Mouse (Mus musculus): ENCODE measurements around the gene Angpt4. TPM values are rescaled to one million over a fixed set of nuclear protein-coding genes. Genes with fewer than 3 reads are reported as not detected.
A peak's percentile ranks its signal among the peaks of the same experiment; 100 is the strongest.

Angpt4 gene
- polyA plus RNA-seq, 1 experiment from 2014 or later, result 0.48 TPM

GRCm38 (mm10) chr2:151919140-151919539 lies 8.1 kb downstream of the Angpt4 start:
- no peaks in the 10 kb centered on the region for H3K36me3 ChIP-seq
- WGBS, result 62% methylated on average over 9 of the region's 9 CpGs
- H3K27me3 ChIP-seq (ENCODE audit: low read depth, poor library complexity, severe bottlenecking), result 0 out of 2 replicates have a peak, but pooled peaks cover 4% of the 10 kb centered on the region
- DNase-seq (ENCODE audit: low spot score), result no peak
- H3K4me1 ChIP-seq, result peaks cover 65% of the 10 kb centered on the region
- H3K4me3 ChIP-seq, result no peak overlapping the region
- H3K27ac ChIP-seq, result no peak overlapping the region
- no peaks in the 10 kb centered on the region for H3K9me3 ChIP-seq (replicated peaks)

- WGBS, result 68% methylated on average over 8 of the region's 8 CpGs
- Histone ChIP-seq H3K27ac (no peak overlapping the region), H3K27me3 (ENCODE audit: low read depth, poor library complexity, severe bottlenecking) (0 out of 2 replicates have a peak, but pooled peaks cover 4% of the 10 kb centered on the region), H3K9me3 (replicated peaks) (no peaks in the 10 kb centered on the region), H3K4me3 (no peak overlapping the region), H3K36me3 (no peaks in the 10 kb centered on the region), H3K4me1 (peaks cover 56% of the 10 kb centered on the region)
- DNase-seq (ENCODE audit: low spot score), result no peak
Measured at GRCm38 (mm10) chr2:151921068-151921467, 10.1 kb downstream of the Angpt4 start.

- Histone ChIP-seq H3K4me3 (no peak overlapping the region), H3K4me1 (peaks cover 51% of the 10 kb centered on the region), H3K27me3 (ENCODE audit: low read depth, poor library complexity, severe bottlenecking) (0 out of 2 replicates have a peak, but pooled peaks cover 4% of the 10 kb centered on the region), H3K27ac (0 out of 2 replicates have a peak overlapping the region, but pooled peaks have one; percentile 26), H3K9me3 (replicated peaks) (no peaks in the 10 kb centered on the region), H3K36me3 (no peaks in the 10 kb centered on the region)
- DNase-seq (ENCODE audit: low spot score), result peak; percentile 70
- 39% methylated on average over 4 of the region's 4 CpGs for WGBS
Measured at GRCm38 (mm10) chr2:151921596-151921995, 10.6 kb downstream of the Angpt4 start.

GRCm38 (mm10) chr2:151924276-151924675 lies 13.3 kb downstream of the Angpt4 start:
- no peak for DNase-seq (ENCODE audit: low spot score)
- Histone ChIP-seq H3K4me3 (no peak overlapping the region), H3K4me1 (peaks cover 31% of the 10 kb centered on the region), H3K27ac (no peak overlapping the region), H3K9me3 (replicated peaks) (no peaks in the 10 kb centered on the region), H3K27me3 (ENCODE audit: low read depth, poor library complexity, severe bottlenecking) (0 out of 2 replicates have a peak, but pooled peaks cover 4% of the 10 kb centered on the region), H3K36me3 (no peaks in the 10 kb centered on the region)
- WGBS, result 90% methylated on average over 7 of the region's 7 CpGs

- Histone ChIP-seq H3K27me3 (ENCODE audit: low read depth, poor library complexity, severe bottlenecking) (no peaks in the 10 kb centered on the region), H3K4me1 (peaks cover 26% of the 10 kb centered on the region), H3K4me3 (no peak overlapping the region), H3K36me3 (no peaks in the 10 kb centered on the region), H3K9me3 (replicated peaks) (no peaks in the 10 kb centered on the region), H3K27ac (peak overlapping the region; percentile 0; the same call in 1 of the 2 replicates)
- 74% methylated on average over 4 of the region's 4 CpGs for WGBS
- no peak for DNase-seq (ENCODE audit: low spot score)
Measured at GRCm38 (mm10) chr2:151925715-151926114, 14.7 kb downstream of the Angpt4 start.

- 91% methylated on average over 11 of the region's 11 CpGs for WGBS
- no peaks in the 10 kb centered on the region for H3K36me3 ChIP-seq
- H3K27me3 ChIP-seq (ENCODE audit: low read depth, poor library complexity, severe bottlenecking), result no peaks in the 10 kb centered on the region
Measured at GRCm38 (mm10) chr2:151927103-151927502, 16.1 kb downstream of the Angpt4 start.

GRCm38 (mm10) chr2:151930389-151931074 lies 19.5 kb downstream of the Angpt4 start:
- H3K27me3 ChIP-seq (ENCODE audit: low read depth, poor library complexity, severe bottlenecking), result no peaks in the 10 kb centered on the region
- DNase-seq (ENCODE audit: low spot score), result peak; percentile 91
- peaks cover 7% of the 10 kb centered on the region; the same call in 1 of the 2 replicates for H3K4me1 ChIP-seq
- no peaks in the 10 kb centered on the region for H3K9me3 ChIP-seq (replicated peaks)
- WGBS, result 42% methylated on average over 7 of the region's 7 CpGs
- no peaks in the 10 kb centered on the region for H3K36me3 ChIP-seq
- H3K27ac ChIP-seq, result no peak overlapping the region
- no peak overlapping the region for H3K4me3 ChIP-seq

More at GRCm38 (mm10) chr2:151927103-151927502, 16.1 kb downstream of the Angpt4 start:
- H3K4me1 ChIP-seq, result peaks cover 15% of the 10 kb centered on the region
- H3K4me3 ChIP-seq, result no peak overlapping the region
- DNase-seq (ENCODE audit: low spot score), result no peak
- no peak overlapping the region for H3K27ac ChIP-seq
- H3K9me3 ChIP-seq (replicated peaks), result no peaks in the 10 kb centered on the region

- H3K36me3 ChIP-seq, result no peaks in the 10 kb centered on the region
- no peaks in the 10 kb centered on the region for H3K9me3 ChIP-seq (replicated peaks)
- H3K4me1 ChIP-seq, result peaks cover 13% of the 10 kb centered on the region
- no peak overlapping the region for H3K27ac ChIP-seq
- H3K27me3 ChIP-seq (ENCODE audit: low read depth, poor library complexity, severe bottlenecking), result no peaks in the 10 kb centered on the region
- DNase-seq (ENCODE audit: low spot score), result no peak
- H3K4me3 ChIP-seq, result no peak overlapping the region
- WGBS, result 80% methylated on average over 3 of the region's 3 CpGs
Measured at GRCm38 (mm10) chr2:151937893-151938292, 26.9 kb downstream of the Angpt4 start.

GRCm38 (mm10) chr2:151938780-151939200 lies 27.8 kb downstream of the Angpt4 start:
- H3K9me3 ChIP-seq (replicated peaks), result no peaks in the 10 kb centered on the region
- WGBS, result 79% methylated on average over 11 of the region's 11 CpGs

GRCm38 (mm10) chr2:151939651-151940420 lies 28.8 kb downstream of the Angpt4 start:
- Histone ChIP-seq H3K27ac (no peak overlapping the region), H3K4me1 (peaks cover 13% of the 10 kb centered on the region), H3K36me3 (no peaks in the 10 kb centered on the region), H3K4me3 (no peak overlapping the region), H3K9me3 (replicated peaks) (no peaks in the 10 kb centered on the region), H3K27me3 (ENCODE audit: low read depth, poor library complexity, severe bottlenecking) (no peaks in the 10 kb centered on the region)
- DNase-seq (ENCODE audit: low spot score), result no peak
- WGBS, result 86% methylated on average over 5 of the region's 5 CpGs

More at GRCm38 (mm10) chr2:151938780-151939200, 27.8 kb downstream of the Angpt4 start:
- Histone ChIP-seq H3K4me3 (no peak overlapping the region), H3K4me1 (peaks cover 13% of the 10 kb centered on the region), H3K27ac (no peak overlapping the region), H3K27me3 (ENCODE audit: low read depth, poor library complexity, severe bottlenecking) (no peaks in the 10 kb centered on the region), H3K36me3 (no peaks in the 10 kb centered on the region)
- DNase-seq (ENCODE audit: low spot score), result no peak

GRCm38 (mm10) chr2:151941269-151941668 lies 30.3 kb downstream of the Angpt4 start:
- 27% methylated on average over 2 of the region's 2 CpGs for WGBS
- Histone ChIP-seq H3K4me1 (peaks cover 13% of the 10 kb centered on the region), H3K36me3 (no peaks in the 10 kb centered on the region), H3K4me3 (no peak overlapping the region), H3K27ac (no peak overlapping the region), H3K9me3 (replicated peaks) (no peaks in the 10 kb centered on the region), H3K27me3 (ENCODE audit: low read depth, poor library complexity, severe bottlenecking) (no peaks in the 10 kb centered on the region)
- DNase-seq (ENCODE audit: low spot score), result no peak

GRCm38 (mm10) chr2:151944106-151944505 lies 33.1 kb downstream of the Angpt4 start:
- no peaks in the 10 kb centered on the region for H3K36me3 ChIP-seq
- H3K4me1 ChIP-seq, result peaks cover under 1% of the 10 kb centered on the region
- H3K27ac ChIP-seq, result no peak overlapping the region
- no peak overlapping the region for H3K4me3 ChIP-seq
- no peak for DNase-seq (ENCODE audit: low spot score)
- no peaks in the 10 kb centered on the region for H3K27me3 ChIP-seq (ENCODE audit: low read depth, poor library complexity, severe bottlenecking)
- no peaks in the 10 kb centered on the region for H3K9me3 ChIP-seq (replicated peaks)
- 63% methylated on average over 2 of the region's 2 CpGs for WGBS

- Histone ChIP-seq H3K36me3 (no peaks in the 10 kb centered on the region), H3K4me3 (no peak overlapping the region), H3K27me3 (ENCODE audit: low read depth, poor library complexity, severe bottlenecking) (no peaks in the 10 kb centered on the region), H3K27ac (no peak overlapping the region), H3K9me3 (replicated peaks) (no peaks in the 10 kb centered on the region), H3K4me1 (no peaks in the 10 kb centered on the region; the same call in 1 of the 2 replicates)
- DNase-seq (ENCODE audit: low spot score), result no peak
- 94% methylated on average over 2 of the region's 2 CpGs for WGBS
Measured at GRCm38 (mm10) chr2:151947617-151948016, 36.6 kb downstream of the Angpt4 start.

Data from limb, embryonic 10.5 days (tissue).